Mouse (Mus musculus) thymus, adult 2 months (tissue): ENCODE results near the gene Rundc3a. TPM values are rescaled to one million over a fixed set of nuclear protein-coding genes. Genes with fewer than 3 reads are reported as not detected.
"Not testable (repeated sequence)": the region's sequence is repeated elsewhere in the genome, so short reads cannot be mapped to it uniquely, and the experiment has no call there.

ENCODE experiments used
- DNase-seq: peaks from one replicate; pipeline ENCODE4 v3.0.0; 2021
- H3K27ac ChIP-seq: fragments of 200-500 bp; 2 replicates; pipeline ENCODE4 v1.5.1; 2012; ENCODE audit warnings: low read length, control low read depth; ENCODE audit not compliant: control insufficient read depth, insufficient read depth
- H3K27me3 ChIP-seq: fragments of 200-500 bp; 2 replicates; pipeline ENCODE4 v1.6.1; 2012; ENCODE audit warnings: mild to moderate bottlenecking, low read length, moderate library complexity, mixed read lengths; ENCODE audit not compliant: control insufficient read depth, insufficient read depth
- H3K36me3 ChIP-seq: fragments of 200-500 bp; 2 replicates; pipeline ENCODE4 v1.6.1; 2012; ENCODE audit warnings: mild to moderate bottlenecking, low read length, moderate library complexity; ENCODE audit not compliant: control insufficient read depth, insufficient read depth
- H3K4me1 ChIP-seq: fragments of 200-500 bp; replicated peaks from 2 replicates; pipeline ENCODE4 v1.6.1; 2012; ENCODE audit warnings: low read length; ENCODE audit not compliant: control insufficient read depth, insufficient read depth
- H3K4me3 ChIP-seq: fragments of 200-500 bp; 2 replicates; pipeline ENCODE4 v1.5.1; 2012; ENCODE audit warnings: mild to moderate bottlenecking, low read length, control low read depth, moderate library complexity; ENCODE audit not compliant: control insufficient read depth, insufficient read depth
- CTCF ChIP-seq: fragments of 200-500 bp; IDR thresholded peaks from 2 replicates; pipeline ENCODE4 v1.5.1; 2012; ENCODE audit warnings: mild to moderate bottlenecking, control low read depth, low read length, moderate library complexity, borderline replicate concordance; ENCODE audit not compliant: control insufficient read depth, poor library complexity, insufficient read depth; ENCODE audit errors: extremely low read depth
- POLR2A ChIP-seq: fragments of 200-500 bp; IDR thresholded peaks from 2 replicates; pipeline ENCODE4 v1.6.1; 2012; ENCODE audit warnings: mild to moderate bottlenecking, low read length, control low read depth, moderate library complexity; ENCODE audit not compliant: control insufficient read depth, poor library complexity, insufficient read depth; ENCODE audit errors: extremely low read depth
- WGBS: fragments of 180-500 bp; shearing (Covaris S2); methylation state at CpG from one replicate; pipeline ENCODE4 v1.1.7; 2018; 5-methylcytosine and 5-hydroxymethylcytosine counted together
- polyA plus RNA-seq: library from polyadenylated mRNA; depleted of rRNA; stranded (reverse); fragments of >200 nt; gene quantifications from 2 replicates; pipeline ENCODE4 v1.2.3, GENCODE M21; 2012

Rundc3a gene
- polyA plus RNA-seq, 1 experiment: 8.1 TPM

- H3K4me3 ChIP-seq: no peak overlapping the region
- TF ChIP-seq CTCF (no peak), POLR2A (no peak)
- H3K27me3 ChIP-seq: no peaks in the 10 kb centered on the region
- no peaks in the 10 kb centered on the region for H3K4me1 ChIP-seq
- DNase-seq: no peak
- no peaks in the 10 kb centered on the region for H3K36me3 ChIP-seq
- 57% methylated on average over 3 of the region's 3 CpGs for WGBS
- no peak overlapping the region for H3K27ac ChIP-seq
These were observed 10.4 kb upstream of the Rundc3a start for GRCm38 (mm10) chr11:102382794-102383193.

GRCm38 (mm10) chr11:102383365-102384136 is 9.7 kb upstream of the Rundc3a start:
- no peak overlapping the region for H3K4me3 ChIP-seq
- H3K36me3 ChIP-seq: no peaks in the 10 kb centered on the region
- H3K4me1 ChIP-seq: no peaks in the 10 kb centered on the region
- 86% methylated on average over 1 of the region's 1 CpGs for WGBS
- no peak for DNase-seq
- TF ChIP-seq CTCF (no peak), POLR2A (no peak)
- H3K27ac ChIP-seq: no peak overlapping the region
- H3K27me3 ChIP-seq: no peaks in the 10 kb centered on the region

GRCm38 (mm10) chr11:102384418-102384817 is 8.8 kb upstream of the Rundc3a start:
- no peak for DNase-seq
- TF ChIP-seq POLR2A (no peak), CTCF (no peak)
- Histone ChIP-seq H3K4me1 (no peaks in the 10 kb centered on the region), H3K36me3 (no peaks in the 10 kb centered on the region), H3K27me3 (no peaks in the 10 kb centered on the region), H3K27ac (no peak overlapping the region), H3K4me3 (no peak overlapping the region)
- WGBS: 72% methylated on average over 2 of the region's 2 CpGs

GRCm38 (mm10) chr11:102385075-102385474 is 8.1 kb upstream of the Rundc3a start:
- Histone ChIP-seq H3K36me3 (no peaks in the 10 kb centered on the region), H3K27me3 (no peaks in the 10 kb centered on the region), H3K4me3 (no peak overlapping the region), H3K4me1 (no peaks in the 10 kb centered on the region), H3K27ac (no peak overlapping the region)
- TF ChIP-seq CTCF (no peak), POLR2A (no peak)
- WGBS: 53% methylated on average over 4 of the region's 4 CpGs
- no peak for DNase-seq

GRCm38 (mm10) chr11:102386121-102386520 is 7.1 kb upstream of the Rundc3a start:
- H3K36me3 ChIP-seq: no peaks in the 10 kb centered on the region
- no peaks in the 10 kb centered on the region for H3K4me1 ChIP-seq
- TF ChIP-seq CTCF: no peak
- no peak for TF ChIP-seq POLR2A
- 26% methylated on average over 5 of the region's 5 CpGs for WGBS
- no peak overlapping the region for H3K4me3 ChIP-seq
- DNase-seq: no peak
- 0 out of 2 replicates have a peak, but pooled peaks cover 2% of the 10 kb centered on the region for H3K27me3 ChIP-seq
- H3K27ac ChIP-seq: no peak overlapping the region

GRCm38 (mm10) chr11:102389436-102389835 is 3.8 kb upstream of the Rundc3a start:
- H3K4me1 ChIP-seq: peaks cover 16% of the 10 kb centered on the region
- DNase-seq: not testable (repeated sequence)
- 83% methylated on average over 4 of the region's 5 CpGs for WGBS

More at GRCm38 (mm10) chr11:102389436-102389835, 3.8 kb upstream of the Rundc3a start:
- H3K27ac ChIP-seq, H3K27me3 ChIP-seq, H3K4me3 ChIP-seq, H3K36me3 ChIP-seq: not testable (repeated sequence)
